Mouse (Mus musculus) brown adipose tissue, adult 24 weeks (tissue): ENCODE results near the gene Ep400. TPM values are rescaled to one million over a fixed set of nuclear protein-coding genes. Genes with fewer than 3 reads are reported as not detected.
"Not testable (repeated sequence)": the region's sequence is repeated elsewhere in the genome, so short reads cannot be mapped to it uniquely, and the experiment has no call there.

Source experiments
- H3K27ac ChIP-seq: fragments of 200-500 bp; replicated peaks from 2 replicates; pipeline ENCODE4 v1.5.1; 2012; ENCODE audit warnings: low read depth, mild to moderate bottlenecking, low read length
- H3K4me1 ChIP-seq: fragments of 200-500 bp; 2 replicates; pipeline ENCODE4 v1.6.1; 2012; ENCODE audit warnings: low read length, mixed read lengths; ENCODE audit not compliant: control insufficient read depth, insufficient read depth, insufficient read length
- H3K4me3 ChIP-seq: fragments of 200-500 bp; 2 replicates; pipeline ENCODE4 v1.5.1; 2012; ENCODE audit warnings: low read depth, mild to moderate bottlenecking, low read length, moderate library complexity; ENCODE audit not compliant: insufficient read depth
- polyA plus RNA-seq: library from polyadenylated mRNA; stranded (reverse); fragments of >200 nt; gene quantifications from 2 replicates; pipeline ENCODE4 v1.2.4, GENCODE M21; 2012; ENCODE audit not compliant: missing spikeins, insufficient read depth, insufficient read length

Gene Ep400
- polyA plus RNA-seq, 1 experiment: 10.6 TPM

GRCm38 (mm10) chr5:110739496-110740275 is 30.8 kb downstream of the Ep400 start:
- H3K4me1 ChIP-seq: peaks cover 2% of the 10 kb centered on the region; the same call in 1 of the 2 replicates
- no peak overlapping the region for H3K4me3 ChIP-seq
- no peak overlapping the region for H3K27ac ChIP-seq

DNA sequence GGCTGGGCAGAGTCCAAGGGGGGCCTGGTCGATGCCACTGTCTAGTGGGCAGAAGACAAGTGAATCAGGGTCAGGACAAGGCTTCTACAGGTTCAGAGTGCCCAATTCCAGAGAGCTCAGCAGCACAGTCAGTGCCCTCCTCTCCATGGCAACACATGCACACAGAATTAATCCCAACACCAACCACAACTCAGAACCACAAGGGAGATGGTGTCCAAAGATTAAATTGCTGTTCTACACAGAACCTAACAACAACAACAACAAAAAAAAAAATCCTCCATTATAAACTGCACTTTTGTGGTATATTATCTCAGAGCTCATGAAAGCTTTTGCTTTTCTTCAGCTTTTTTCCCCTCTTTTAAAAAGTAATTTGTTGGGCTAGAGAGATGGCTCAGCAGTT is 34.9 kb downstream of the Ep400 start:
- Histone ChIP-seq H3K4me3 (no peak overlapping the region), H3K4me1 (peaks cover 2% of the 10 kb centered on the region; the same call in 1 of the 2 replicates), H3K27ac (no peak overlapping the region)

- H3K27ac ChIP-seq: 0 out of 2 replicates have a peak overlapping the region, but pooled peaks have one; percentile 0
- no peaks in the 10 kb centered on the region for H3K4me1 ChIP-seq
- no peak overlapping the region for H3K4me3 ChIP-seq
Measured at GRCm38 (mm10) chr5:110733231-110733823, 37.2 kb downstream of the Ep400 start.

DNA sequence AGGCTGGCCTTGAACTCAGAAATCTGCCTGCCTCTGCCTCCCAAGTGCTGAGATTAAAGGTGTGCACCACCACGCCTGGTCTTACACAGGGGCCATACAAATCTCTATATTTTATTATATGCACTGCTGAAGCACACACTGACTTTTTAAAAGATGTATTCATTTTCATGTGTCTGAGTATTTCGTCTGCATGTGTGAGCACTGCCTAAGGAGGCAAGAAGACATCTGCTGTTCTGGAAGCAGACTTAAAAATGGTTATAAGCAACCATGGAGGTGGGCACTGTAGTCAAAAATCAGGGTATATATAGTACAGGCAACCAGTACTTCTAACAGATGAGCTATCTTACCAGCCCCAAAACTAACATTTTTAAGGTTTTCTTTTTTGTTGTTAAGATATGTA is 39.3 kb downstream of the Ep400 start:
- H3K27ac ChIP-seq: no peak overlapping the region
- no peak overlapping the region for H3K4me3 ChIP-seq
- no peaks in the 10 kb centered on the region for H3K4me1 ChIP-seq

DNA sequence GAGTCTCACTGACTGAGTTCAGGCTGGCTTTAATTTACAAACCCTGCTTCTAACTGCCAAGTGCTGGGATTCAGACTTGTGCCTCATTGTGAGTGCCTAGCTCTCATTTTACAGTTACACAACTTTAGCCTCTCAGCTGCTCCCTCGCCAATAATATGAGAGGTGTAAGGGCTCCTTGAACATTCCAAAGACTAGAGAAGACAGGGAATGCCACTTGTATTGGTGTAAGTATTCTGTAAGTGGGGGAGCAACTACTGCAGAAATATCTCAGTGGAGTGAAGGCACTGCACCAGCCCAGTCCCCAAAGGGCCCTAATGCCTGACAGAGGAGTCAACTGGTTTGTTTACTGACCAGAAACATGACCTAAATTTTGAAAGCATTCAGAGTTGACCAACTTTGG is 42.7 kb downstream of the Ep400 start:
- Histone ChIP-seq H3K4me3 (no peak overlapping the region), H3K4me1 (no peaks in the 10 kb centered on the region), H3K27ac (no peak overlapping the region)

DNA sequence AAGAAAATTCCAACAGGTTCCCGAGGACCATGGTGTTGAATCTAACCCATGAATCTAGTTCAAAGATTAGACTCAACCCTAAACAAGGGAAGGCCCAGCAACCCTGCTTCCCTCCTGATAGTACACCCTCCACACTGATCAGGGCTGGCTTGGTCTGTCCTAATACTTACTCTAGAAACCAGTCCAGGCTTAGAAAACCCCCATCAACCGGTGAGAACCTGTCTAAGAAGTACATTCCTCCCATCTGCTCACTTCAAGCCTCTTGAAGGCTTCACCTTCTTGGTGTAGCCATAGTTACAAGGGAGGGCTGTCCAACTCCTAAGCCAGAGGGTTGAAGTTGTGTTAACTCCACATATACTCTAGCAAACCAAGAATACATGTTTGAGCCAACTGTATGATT is 47.0 kb downstream of the Ep400 start:
- H3K4me3 ChIP-seq: no peak overlapping the region
- H3K4me1 ChIP-seq: no peaks in the 10 kb centered on the region
- H3K27ac ChIP-seq: no peak overlapping the region

DNA sequence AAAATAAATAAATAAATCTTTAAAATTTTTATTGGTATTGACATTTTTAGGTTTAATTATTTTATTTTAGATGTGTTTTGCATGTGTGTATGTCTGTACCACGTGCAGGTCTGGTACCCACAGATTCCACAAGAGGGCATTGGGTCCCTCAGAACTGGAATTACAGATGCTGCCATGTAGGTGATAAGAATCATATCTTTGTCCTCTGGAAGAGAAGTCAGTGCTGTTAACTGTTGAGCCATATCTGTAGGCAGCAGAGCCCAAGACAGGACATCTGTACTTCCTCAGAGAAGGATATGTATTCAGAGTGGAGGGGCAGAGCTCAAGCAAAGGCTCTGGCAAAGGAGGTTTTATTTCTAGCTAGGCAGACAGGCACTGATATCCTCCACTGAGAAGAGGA is 49.1 kb downstream of the Ep400 start:
- not testable (repeated sequence) for H3K4me3 ChIP-seq, H3K27ac ChIP-seq, H3K4me1 ChIP-seq

DNA sequence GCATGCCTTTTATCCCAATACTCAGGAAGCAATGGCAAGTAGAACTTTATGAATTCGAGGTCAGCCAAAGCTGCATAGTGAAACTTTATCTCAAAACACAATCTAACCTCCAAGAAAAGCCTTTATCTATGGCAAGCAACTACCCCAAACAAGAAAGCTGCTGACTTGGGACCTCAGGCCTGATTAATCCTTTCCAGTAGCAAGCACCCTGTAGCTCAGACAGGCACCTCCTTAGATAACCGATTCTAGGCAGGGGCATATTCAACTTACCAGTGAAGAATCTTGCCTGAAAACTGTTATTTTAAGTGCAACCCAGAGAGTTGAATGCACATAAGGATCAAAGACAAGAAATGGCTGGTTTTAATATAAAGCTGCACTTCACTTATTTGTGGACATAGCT is 59.1 kb downstream of the Ep400 start:
- Histone ChIP-seq H3K4me1 (no peaks in the 10 kb centered on the region), H3K27ac (no peak overlapping the region), H3K4me3 (no peak overlapping the region)

DNA sequence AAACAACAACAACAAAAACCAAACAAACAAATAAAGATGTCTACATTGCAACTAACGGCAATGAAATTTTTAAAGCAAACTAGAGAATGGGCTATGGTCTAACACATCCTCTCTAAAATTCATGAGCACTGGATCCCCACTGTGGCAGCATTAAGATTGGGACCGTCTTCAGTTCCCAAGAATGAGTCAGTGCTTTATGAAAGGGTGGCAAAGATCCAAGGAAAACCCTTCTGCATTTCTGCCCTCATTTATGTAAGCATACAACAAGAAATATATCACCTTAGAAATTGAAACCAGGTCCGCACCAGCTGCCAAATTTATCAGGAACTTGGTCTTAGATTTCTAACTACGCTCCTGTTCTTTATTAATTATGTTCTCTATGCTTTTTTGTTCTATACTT is 61.3 kb downstream of the Ep400 start:
- no peak overlapping the region for H3K27ac ChIP-seq
- H3K4me1 ChIP-seq: no peaks in the 10 kb centered on the region
- no peak overlapping the region for H3K4me3 ChIP-seq

GRCm38 (mm10) chr5:110704004-110704403 is 66.5 kb downstream of the Ep400 start:
- H3K4me1 ChIP-seq: no peaks in the 10 kb centered on the region
- no peak overlapping the region for H3K27ac ChIP-seq
- H3K4me3 ChIP-seq: no peak overlapping the region

GRCm38 (mm10) chr5:110698617-110699016 is 71.9 kb downstream of the Ep400 start:
- Histone ChIP-seq H3K4me3 (no peak overlapping the region), H3K27ac (no peak overlapping the region), H3K4me1 (no peaks in the 10 kb centered on the region)

DNA sequence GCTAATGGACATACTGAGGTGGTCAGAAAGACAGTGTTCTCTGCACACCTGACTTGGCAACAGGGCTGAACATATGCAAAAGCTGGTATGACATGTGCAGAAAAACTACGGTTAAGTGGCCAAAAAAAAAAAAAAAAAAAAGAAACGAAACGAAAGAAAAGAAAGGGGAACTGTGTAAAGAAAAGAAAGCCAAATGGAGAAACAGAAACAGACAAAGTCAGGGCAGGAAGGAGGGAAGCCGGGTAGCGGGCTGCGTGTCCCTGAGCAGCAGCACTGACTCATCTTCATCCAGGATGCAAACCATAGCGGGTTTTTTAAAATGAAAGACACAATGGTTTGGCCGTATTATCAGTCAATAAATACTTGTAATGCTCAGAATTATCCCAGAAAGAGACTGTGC is 88.5 kb downstream of the Ep400 start:
- Histone ChIP-seq H3K4me1 (no peaks in the 10 kb centered on the region), H3K4me3 (no peak overlapping the region), H3K27ac (no peak overlapping the region)

DNA sequence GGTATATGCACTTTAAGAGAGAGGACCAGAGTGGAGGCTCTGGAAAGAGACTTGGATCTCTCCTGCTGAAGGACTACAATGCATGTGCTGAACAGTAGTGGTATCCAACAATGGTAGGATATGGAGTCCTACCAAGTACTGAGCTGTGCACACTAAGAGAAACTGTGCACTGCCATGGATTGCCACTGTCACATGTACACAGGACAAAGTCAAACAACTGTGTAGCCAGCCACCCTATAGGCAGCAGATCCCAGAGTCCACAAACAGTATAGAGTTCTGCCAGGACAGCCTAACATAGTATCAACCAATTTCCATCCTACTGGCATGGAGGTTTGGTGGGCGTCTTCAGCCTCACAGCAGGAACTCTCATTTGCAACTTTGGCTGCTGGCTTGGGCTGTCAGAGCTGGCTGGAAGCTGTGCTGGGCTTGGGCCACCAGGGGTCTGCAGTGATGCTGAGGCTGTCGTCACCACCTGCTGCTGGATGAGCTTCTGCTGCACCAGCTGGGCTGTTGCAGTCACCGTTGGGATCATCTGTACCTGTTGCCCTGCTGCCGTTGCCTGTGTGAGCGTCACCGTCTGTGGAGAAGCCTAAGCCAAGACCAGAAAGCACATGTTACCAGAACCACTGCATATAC is 104.9 kb downstream of the Ep400 start:
- Histone ChIP-seq H3K4me3 (no peak overlapping the region), H3K27ac (no peak overlapping the region), H3K4me1 (no peaks in the 10 kb centered on the region)

DNA sequence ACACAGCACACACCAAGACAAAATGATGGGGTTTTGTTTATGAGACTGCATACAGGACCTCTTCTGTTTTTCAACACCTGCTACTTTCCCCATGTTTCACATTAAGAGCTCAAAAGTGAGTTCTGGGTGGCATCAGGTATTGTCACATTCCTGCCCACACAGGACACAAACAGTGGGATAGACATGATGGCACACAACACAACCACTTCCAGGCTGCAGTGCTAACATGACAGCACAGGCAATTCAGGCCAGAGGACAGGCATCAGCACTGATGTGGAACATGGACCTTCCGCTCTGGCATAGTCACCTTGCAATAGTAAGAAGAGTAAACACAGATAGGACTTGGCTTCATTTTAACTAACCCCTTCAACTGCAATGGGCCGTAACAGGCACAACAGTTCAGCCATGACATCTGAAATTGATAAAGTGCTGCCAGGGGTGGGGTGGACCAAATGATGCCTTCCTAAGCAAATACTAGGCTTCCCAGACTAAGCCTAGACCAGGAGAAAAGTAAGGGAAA is 105.7 kb downstream of the Ep400 start:
- Histone ChIP-seq H3K27ac (no peak overlapping the region), H3K4me1 (no peaks in the 10 kb centered on the region), H3K4me3 (no peak overlapping the region)

GRCm38 (mm10) chr5:110664041-110664440 is 106.5 kb downstream of the Ep400 start:
- H3K27ac ChIP-seq: no peak overlapping the region
- H3K4me1 ChIP-seq: no peaks in the 10 kb centered on the region
- H3K4me3 ChIP-seq: no peak overlapping the region
